8 mouse cellular contexts compared by ENCODE assay signal in genomic region chr13:64400801-64401361, GRCm38 (mm10). TPM values are rescaled to one million over a fixed set of nuclear protein-coding genes. Genes with fewer than 3 reads are reported as not detected.
DNase-seq lines count a peak whose midpoint lies in the region; ATAC-seq and TF ChIP-seq lines count a peak whose summit lies in the region.

No protein-coding gene starts in this region.

- ATAC-seq in limb, embryonic 12.5 days (ENCODE audit: insufficient number of reproducible peaks, insufficient read depth, low FRiP score, low TSS enrichment, low read depth): peak; percentile 26; the same call in 1 of the 2 replicates
- ATAC-seq in embryonic facial prominence, embryonic 15.5 days (ENCODE audit: insufficient number of reproducible peaks, low FRiP score, low TSS enrichment, low read depth): peak; percentile 53; the same call in 1 of the 2 replicates
- ATAC-seq in lung, postnatal 0 days: peak; percentile 87
- no peak for ATAC-seq in hindbrain, embryonic 14.5 days (ENCODE audit: low FRiP score)

- no peak overlapping the region for H3K9ac ChIP-seq in limb, embryonic 12.5 days (replicated peaks)
- no peak overlapping the region for H3K9ac ChIP-seq in embryonic facial prominence, embryonic 15.5 days
- no peak overlapping the region for H3K9ac ChIP-seq in lung, postnatal 0 days (replicated peaks; ENCODE audit: low read depth)
- no peak overlapping the region for H3K9ac ChIP-seq in hindbrain, embryonic 14.5 days

- TF ChIP-seq EP300 in lung, postnatal 0 days (IDR thresholded peaks at IDR 0.05): 0 out of 2 replicates have a peak, but pooled peaks have one; percentile 21

- intact Hi-C loops in heart, postnatal 14 days (cut with DNase I): loop anchor here (2.0 kb wide), 1 partner anchor 30 kb away; the partner anchor contains the start of gene Ctsl

- H3K27ac ChIP-seq in limb, embryonic 12.5 days: peak overlapping the region; percentile 37; the same call in 1 of the 2 replicates
- no peak overlapping the region for H3K27ac ChIP-seq in limb, embryonic 10.5 days
- peak overlapping the region; percentile 63; the same call in 1 of the 2 replicates for H3K27ac ChIP-seq in embryonic facial prominence, embryonic 15.5 days (replicated peaks)
- peak overlapping the region; percentile 66 for H3K27ac ChIP-seq in lung, postnatal 0 days (ENCODE audit: low read length)
- no peak overlapping the region for H3K27ac ChIP-seq in hindbrain, embryonic 14.5 days

- H3K4me2 ChIP-seq in limb, embryonic 12.5 days: no peak overlapping the region
- no peak overlapping the region; the same call in 1 of the 2 replicates for H3K4me2 ChIP-seq in embryonic facial prominence, embryonic 15.5 days (replicated peaks)
- no peak overlapping the region; the same call in 1 of the 2 replicates for H3K4me2 ChIP-seq in lung, postnatal 0 days (replicated peaks; ENCODE audit: low read depth, low read length)
- no peak overlapping the region for H3K4me2 ChIP-seq in hindbrain, embryonic 14.5 days (replicated peaks)

- no peaks in the 10 kb centered on the region for H3K27me3 ChIP-seq in limb, embryonic 12.5 days
- H3K27me3 ChIP-seq in limb, embryonic 10.5 days (ENCODE audit: low read depth, poor library complexity, severe bottlenecking): no peaks in the 10 kb centered on the region
- H3K27me3 ChIP-seq in embryonic facial prominence, embryonic 15.5 days: no peaks in the 10 kb centered on the region
- H3K27me3 ChIP-seq in lung, postnatal 0 days (replicated peaks; ENCODE audit: insufficient read depth, low read length): no peaks in the 10 kb centered on the region
- no peaks in the 10 kb centered on the region for H3K27me3 ChIP-seq in hindbrain, embryonic 14.5 days (ENCODE audit: control insufficient read depth, insufficient read depth, low read length)

- no peak for DNase-seq in limb, embryonic 10.5 days (ENCODE audit: low spot score)
- DNase-seq in heart, postnatal 14 days: peak; percentile 40 to 65
- peak; percentile 92 for DNase-seq in lung, postnatal 0 days (ENCODE audit: low spot score)
- no peak for DNase-seq in hindbrain, embryonic 14.5 days (ENCODE audit: low spot score)
- no peak for DNase-seq in cerebellum, postnatal 14 days
- no peak for DNase-seq in natural killer cell, adult 2 months (ENCODE audit: low spot score in 2 of 2)

- H3K4me1 ChIP-seq in limb, embryonic 12.5 days (replicated peaks): no peaks in the 10 kb centered on the region
- peaks cover 5% of the 10 kb centered on the region; the same call in 1 of the 2 replicates for H3K4me1 ChIP-seq in limb, embryonic 10.5 days
- H3K4me1 ChIP-seq in embryonic facial prominence, embryonic 15.5 days: 0 out of 2 replicates have a peak, but pooled peaks cover 9% of the 10 kb centered on the region
- no peaks in the 10 kb centered on the region for H3K4me1 ChIP-seq in lung, postnatal 0 days (ENCODE audit: insufficient read depth, low read depth, low read length)
- H3K4me1 ChIP-seq in hindbrain, embryonic 14.5 days (replicated peaks; ENCODE audit: control insufficient read depth, insufficient read depth, low read length): no peaks in the 10 kb centered on the region

- no peaks in the 10 kb centered on the region for H3K36me3 ChIP-seq in limb, embryonic 12.5 days
- H3K36me3 ChIP-seq in limb, embryonic 10.5 days: no peaks in the 10 kb centered on the region
- H3K36me3 ChIP-seq in embryonic facial prominence, embryonic 15.5 days: no peaks in the 10 kb centered on the region
- H3K36me3 ChIP-seq in lung, postnatal 0 days (ENCODE audit: insufficient read depth, low read length): no peaks in the 10 kb centered on the region
- H3K36me3 ChIP-seq in hindbrain, embryonic 14.5 days (replicated peaks; ENCODE audit: control insufficient read depth, insufficient read depth): no peaks in the 10 kb centered on the region

- H3K4me3 ChIP-seq in limb, embryonic 12.5 days (replicated peaks): no peak overlapping the region
- H3K4me3 ChIP-seq in limb, embryonic 10.5 days: no peak overlapping the region
- H3K4me3 ChIP-seq in embryonic facial prominence, embryonic 15.5 days (replicated peaks): no peak overlapping the region
- no peak overlapping the region for H3K4me3 ChIP-seq in lung, postnatal 0 days (ENCODE audit: low read depth, low read length)
- H3K4me3 ChIP-seq in hindbrain, embryonic 14.5 days (replicated peaks; ENCODE audit: low read length): no peak overlapping the region

- WGBS in limb, embryonic 12.5 days: 44% methylated on average over 7 of the region's 7 CpGs
- 64% methylated on average over 7 of the region's 7 CpGs for WGBS in limb, embryonic 10.5 days
- 20% methylated on average over 7 of the region's 7 CpGs for WGBS in embryonic facial prominence, embryonic 15.5 days
- WGBS in lung, postnatal 0 days: 28% methylated on average over 7 of the region's 7 CpGs
- 69% methylated on average over 7 of the region's 7 CpGs for WGBS in hindbrain, embryonic 14.5 days

- TF ChIP-seq CTCF in lung, postnatal 0 days (IDR thresholded peaks at IDR 0.05): no peak

- no peaks in the 10 kb centered on the region for H3K9me3 ChIP-seq in limb, embryonic 12.5 days
- H3K9me3 ChIP-seq in limb, embryonic 10.5 days (replicated peaks): no peaks in the 10 kb centered on the region
- no peaks in the 10 kb centered on the region for H3K9me3 ChIP-seq in embryonic facial prominence, embryonic 15.5 days (replicated peaks)
- H3K9me3 ChIP-seq in lung, postnatal 0 days (ENCODE audit: low read length): no peaks in the 10 kb centered on the region
- no peaks in the 10 kb centered on the region for H3K9me3 ChIP-seq in hindbrain, embryonic 14.5 days (ENCODE audit: control insufficient read depth, low read length)

RNA-seq across cellular contexts. Expression of gene Ctsl, which starts 30.2 kb away (rescaled TPM):
- 153 and 157 TPM in 2 replicates for polyA plus RNA-seq in limb, embryonic 12.5 days (2016; fragmentation: Nextera tagmentation; extraction: Ambion mirVana)
- polyA plus RNA-seq in limb, embryonic 10.5 days (2016; fragmentation: Nextera tagmentation; extraction: Ambion mirVana): 100 and 108 TPM in 2 replicates
- 193 and 195 TPM in 2 replicates for polyA plus RNA-seq in embryonic facial prominence, embryonic 15.5 days (2015; fragmentation: Nextera tagmentation; extraction: Ambion mirVana)
- total RNA-seq in heart, postnatal 14 days (2021): 100 to 1,000 TPM; 260 to 267 TPM
- 251 and 269 TPM in 2 replicates for polyA plus RNA-seq in lung, postnatal 0 days (2015; fragmentation: Nextera tagmentation; extraction: Ambion mirVana)
- polyA plus RNA-seq in hindbrain, embryonic 14.5 days (2014; fragmentation: Nextera tagmentation; extraction: Ambion mirVana): 168 and 171 TPM in 2 replicates

RNA-seq across cellular contexts. Expression of gene Cdk20, which starts 31.2 kb away (rescaled TPM):
- polyA plus RNA-seq in limb, embryonic 12.5 days (2016; fragmentation: Nextera tagmentation; extraction: Ambion mirVana): 16.9 and 18.1 TPM in 2 replicates
- polyA plus RNA-seq in limb, embryonic 10.5 days (2016; fragmentation: Nextera tagmentation; extraction: Ambion mirVana): 9.0 and 11.8 TPM in 2 replicates
- 14.9 and 16.8 TPM in 2 replicates for polyA plus RNA-seq in embryonic facial prominence, embryonic 15.5 days (2015; fragmentation: Nextera tagmentation; extraction: Ambion mirVana)
- total RNA-seq in heart, postnatal 14 days (2021): 1 to 10 TPM; 3.4 to 5.0 TPM
- polyA plus RNA-seq in lung, postnatal 0 days (2015; fragmentation: Nextera tagmentation; extraction: Ambion mirVana): 7.5 TPM in 2 replicates
- 20.8 and 22.5 TPM in 2 replicates for polyA plus RNA-seq in hindbrain, embryonic 14.5 days (2014; fragmentation: Nextera tagmentation; extraction: Ambion mirVana)

Comparison
In these comparisons a context has a peak if more than half of its experiments do, and no peak if none do; other contexts are left out.
1. H3K27ac ChIP-seq: peak in limb, embryonic 12.5 days (single experiment), embryonic facial prominence, embryonic 15.5 days (single experiment) and lung, postnatal 0 days (single experiment); none in limb, embryonic 10.5 days (single experiment) and hindbrain, embryonic 14.5 days (single experiment).
2. DNase-seq: peak in heart, postnatal 14 days (2 of 2) and lung, postnatal 0 days (single experiment); none in limb, embryonic 10.5 days (single experiment), hindbrain, embryonic 14.5 days (single experiment), cerebellum, postnatal 14 days (0 of 2) and natural killer cell, adult 2 months (0 of 2).